Mouse (Mus musculus) olfactory bulb, adult 2 months (tissue): ENCODE results near the gene Setd1a. TPM values are rescaled to one million over a fixed set of nuclear protein-coding genes. Genes with fewer than 3 reads are reported as not detected.

Experiments
- H3K27ac ChIP-seq: fragments of 200-500 bp; 2 replicates; pipeline ENCODE4 v1.5.1; 2012; ENCODE audit warnings: low read depth, low read length; ENCODE audit not compliant: insufficient read depth
- H3K4me1 ChIP-seq: fragments of 200-500 bp; 2 replicates; pipeline ENCODE4 v1.6.1; 2012; ENCODE audit warnings: low read length; ENCODE audit not compliant: control insufficient read depth, insufficient read depth
- H3K4me3 ChIP-seq: fragments of 200-500 bp; 2 replicates; pipeline ENCODE4 v1.5.1; 2012; ENCODE audit warnings: mild to moderate bottlenecking, low read depth, low read length, moderate library complexity; ENCODE audit not compliant: insufficient read depth
- CTCF ChIP-seq: fragments of 200-500 bp; IDR thresholded peaks from 2 replicates; pipeline ENCODE4 v1.5.1; 2012; ENCODE audit warnings: low read depth, mild to moderate bottlenecking, low read length, moderate library complexity; ENCODE audit not compliant: insufficient read depth
- POLR2A ChIP-seq: fragments of 200-500 bp; IDR thresholded peaks from 2 replicates; pipeline ENCODE4 v1.6.1; 2012; ENCODE audit warnings: mild to moderate bottlenecking, low read depth, low read length, moderate library complexity; ENCODE audit not compliant: insufficient read depth
- WGBS: fragments of 180-500 bp; shearing (Covaris S2); methylation state at CpG from one replicate; pipeline ENCODE4 v1.1.7; 2018; 5-methylcytosine and 5-hydroxymethylcytosine counted together
- polyA plus RNA-seq: library from polyadenylated mRNA; stranded (reverse); fragments of >200 nt; gene quantifications from 2 replicates; pipeline ENCODE4 v1.2.4, GENCODE M21; 2012; ENCODE audit warnings: low replicate concordance; ENCODE audit not compliant: missing spikeins, insufficient read depth, insufficient read length

The Setd1a gene
- polyA plus RNA-seq, 1 experiment, result not detected

DNA sequence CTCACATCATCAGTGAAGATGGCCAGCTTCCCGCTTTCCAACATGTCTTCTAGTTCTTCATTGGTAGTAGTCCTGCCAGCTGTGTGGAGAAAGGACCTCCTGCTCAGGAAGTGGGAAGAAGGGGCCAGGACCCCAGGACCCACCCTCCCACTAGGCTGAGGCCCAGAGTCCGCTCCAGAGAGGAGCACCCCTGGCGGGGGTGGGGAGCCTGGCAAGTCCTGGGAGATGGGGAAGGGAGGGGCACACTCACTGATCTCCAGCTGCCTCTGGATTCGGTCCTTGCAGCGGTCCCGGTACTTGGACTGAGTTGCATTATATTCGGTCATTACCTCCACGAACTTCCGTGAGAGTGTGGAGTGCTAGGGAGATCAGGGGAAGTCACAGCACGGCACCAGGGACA is 34.2 kb downstream of the Setd1a start:
- H3K4me1 ChIP-seq, result peaks cover 30% of the 10 kb centered on the region
- 76% methylated on average over 10 of the region's 10 CpGs for WGBS
- no peak overlapping the region for H3K4me3 ChIP-seq
- H3K27ac ChIP-seq, result no peak overlapping the region
- TF ChIP-seq CTCF (no peak), POLR2A (no peak)

DNA sequence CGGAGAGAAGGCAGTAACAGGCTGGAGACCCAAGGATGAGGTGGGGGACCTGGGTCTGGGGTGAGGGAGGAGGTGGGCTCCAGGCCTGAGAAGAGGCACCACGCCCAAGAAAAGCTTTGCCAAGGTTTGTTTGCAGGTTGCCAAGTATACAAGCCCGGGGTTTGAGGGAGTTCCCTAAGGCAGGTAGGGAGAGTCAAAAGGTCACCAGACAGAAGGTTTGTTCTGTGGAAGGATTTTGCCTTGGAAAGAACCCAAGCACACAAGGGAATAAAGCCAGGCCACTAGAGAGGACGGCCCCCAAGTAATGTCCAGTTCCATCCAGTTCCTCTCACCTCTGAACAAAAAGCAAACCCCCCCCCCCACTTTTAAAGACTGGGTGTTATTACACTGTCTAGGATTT is 34.8 kb downstream of the Setd1a start:
- Histone ChIP-seq H3K27ac (no peak overlapping the region), H3K4me1 (peaks cover 36% of the 10 kb centered on the region), H3K4me3 (no peak overlapping the region)
- TF ChIP-seq CTCF, result no peak
- TF ChIP-seq POLR2A, result no peak
- 78% methylated on average over 4 of the region's 4 CpGs for WGBS

GRCm38 (mm10) chr7:127812292-127812691 is 35.8 kb downstream of the Setd1a start:
- Histone ChIP-seq H3K27ac (no peak overlapping the region), H3K4me1 (peaks cover 46% of the 10 kb centered on the region), H3K4me3 (no peak overlapping the region)
- WGBS, result 75% methylated on average over 3 of the region's 3 CpGs
- TF ChIP-seq CTCF (no peak), POLR2A (no peak)

DNA sequence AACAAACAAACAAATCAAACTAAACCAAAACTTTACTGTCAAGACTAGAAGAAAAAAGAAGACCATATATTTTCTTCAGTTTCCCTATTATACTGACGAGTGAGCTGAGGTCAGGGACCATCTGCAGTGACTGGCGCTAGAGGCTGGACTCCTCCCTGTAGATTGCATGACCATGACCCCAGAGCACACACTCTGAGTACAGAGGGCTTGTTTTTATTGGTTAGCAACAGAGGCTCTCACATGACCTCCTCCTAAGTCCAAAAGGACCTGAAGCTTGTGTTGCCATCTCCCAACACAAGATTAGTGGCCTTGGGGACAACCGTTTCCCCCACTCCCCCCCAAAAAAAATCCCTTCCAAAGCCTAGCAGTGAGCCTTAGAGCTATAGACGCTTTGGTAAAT is 37.4 kb downstream of the Setd1a start:
- Histone ChIP-seq H3K27ac (peak overlapping the region; percentile 84), H3K4me1 (peaks cover 50% of the 10 kb centered on the region), H3K4me3 (no peak overlapping the region)
- no peak for TF ChIP-seq POLR2A
- no peak for TF ChIP-seq CTCF
- 22% methylated on average over 4 of the region's 4 CpGs for WGBS

- peaks cover 54% of the 10 kb centered on the region for H3K4me1 ChIP-seq
- peak overlapping the region; percentile 84 for H3K27ac ChIP-seq
- no peak overlapping the region for H3K4me3 ChIP-seq
- 17% methylated on average over 19 of the region's 19 CpGs for WGBS
- no peak for TF ChIP-seq CTCF
- TF ChIP-seq POLR2A, result no peak
Observed at GRCm38 (mm10) chr7:127814241-127814921, 37.9 kb downstream of the Setd1a start.

DNA sequence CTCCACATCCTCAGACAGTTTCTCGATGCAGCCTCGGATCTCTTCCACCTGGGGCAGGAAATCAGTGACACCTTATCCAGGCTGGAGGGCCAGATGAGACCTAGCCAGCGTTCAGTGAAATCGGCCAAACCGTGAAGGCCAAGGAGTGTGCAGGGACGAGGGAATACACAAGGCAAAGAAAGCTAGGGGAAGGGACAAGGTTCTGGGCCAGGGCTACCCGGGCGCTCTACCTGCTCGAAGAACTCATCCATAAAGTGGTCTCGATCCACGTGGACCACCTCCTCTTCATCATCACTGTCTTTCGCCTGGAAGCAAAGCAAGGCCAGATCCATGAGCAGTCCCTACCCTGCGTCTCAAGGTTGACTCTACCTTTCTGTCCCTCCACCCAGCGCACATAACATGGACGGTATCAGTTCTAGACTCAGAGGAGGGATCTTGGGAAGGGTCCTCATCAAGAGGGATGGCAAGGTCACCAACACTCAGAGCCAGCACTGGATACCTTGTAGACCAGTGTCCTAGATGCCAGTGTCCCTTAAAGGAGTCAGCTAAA is 38.7 kb downstream of the Setd1a start:
- WGBS, result 82% methylated on average over 15 of the region's 15 CpGs
- no peak overlapping the region for H3K4me3 ChIP-seq
- no peak for TF ChIP-seq CTCF
- TF ChIP-seq POLR2A, result no peak
- H3K4me1 ChIP-seq, result peaks cover 55% of the 10 kb centered on the region
- peak overlapping the region; percentile 64 for H3K27ac ChIP-seq

DNA sequence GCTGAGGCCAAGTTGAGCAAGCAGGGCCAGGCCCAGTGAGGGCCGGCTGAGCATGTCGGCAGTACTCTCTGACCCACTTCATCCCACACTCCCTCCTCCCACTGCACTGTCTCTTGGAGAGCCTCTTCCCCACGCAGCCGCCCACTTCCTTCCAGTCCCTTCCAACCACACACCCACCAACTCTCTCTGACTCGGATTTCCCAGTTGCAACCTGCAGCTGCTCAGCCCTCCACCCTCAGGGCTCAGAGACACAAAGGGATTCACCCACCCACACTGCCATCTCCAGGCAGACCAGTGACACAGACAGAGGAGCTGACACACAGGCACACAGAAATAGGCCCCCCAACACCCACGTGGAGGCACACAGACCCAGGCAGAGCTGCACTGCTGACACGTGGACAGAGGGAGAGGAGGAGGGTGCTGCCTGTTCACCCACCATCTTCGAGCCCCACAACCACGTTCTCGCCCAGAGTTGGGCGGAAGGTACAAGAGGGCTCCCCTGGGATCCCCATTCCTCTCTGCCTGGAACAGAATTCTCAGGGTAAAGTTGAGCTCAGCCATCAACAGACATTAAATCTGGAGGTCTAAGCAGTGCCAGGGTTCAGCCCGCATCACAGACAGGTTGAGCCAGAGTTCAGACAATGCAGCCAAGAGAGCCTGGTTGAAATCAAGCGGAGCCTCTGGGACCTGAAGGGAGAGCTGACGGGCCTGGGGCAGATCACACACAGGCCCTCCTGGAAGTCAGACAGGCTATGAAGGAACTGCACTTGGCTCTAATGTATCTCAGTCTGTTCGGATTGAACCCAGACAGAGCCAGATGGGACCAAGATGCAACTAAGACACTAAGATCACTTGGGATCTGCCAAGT is 39.7 kb downstream of the Setd1a start:
- peak overlapping the region; percentile 66 for H3K27ac ChIP-seq
- TF ChIP-seq POLR2A (no peak), CTCF (peak; percentile 17; the same call in 1 of the 2 replicates)
- H3K4me3 ChIP-seq, result no peak overlapping the region
- peaks cover 56% of the 10 kb centered on the region for H3K4me1 ChIP-seq
- 21% methylated on average over 15 of the region's 15 CpGs for WGBS

- Histone ChIP-seq H3K27ac (peak overlapping the region; percentile 78), H3K4me3 (no peak overlapping the region), H3K4me1 (peaks cover 57% of the 10 kb centered on the region)
- TF ChIP-seq CTCF (no peak), POLR2A (no peak)
- 39% methylated on average over 7 of the region's 7 CpGs for WGBS
Observed at GRCm38 (mm10) chr7:127817053-127817452, 40.6 kb downstream of the Setd1a start.

- peaks cover 53% of the 10 kb centered on the region for H3K4me1 ChIP-seq
- H3K4me3 ChIP-seq, result no peak overlapping the region
- TF ChIP-seq CTCF (no peak), POLR2A (no peak)
- 63% methylated on average over 5 of the region's 5 CpGs for WGBS
- H3K27ac ChIP-seq, result peak overlapping the region; percentile 78
Observed at GRCm38 (mm10) chr7:127817776-127818175, 41.3 kb downstream of the Setd1a start.
